Mouse (Mus musculus) embryonic facial prominence, embryonic 12.5 days (tissue): Measurements from ENCODE around the gene Lrrc23. TPM values are rescaled to one million over a fixed set of nuclear protein-coding genes. Genes with fewer than 3 reads are reported as not detected.

Experiments
- ATAC-seq: fragments of 200-750 bp; cut with Nextera tagmentation; 2 replicates; pipeline ENCODE4 v1.8.0; 2017; ENCODE audit not compliant: insufficient number of reproducible peaks, insufficient read depth, low FRiP score, low TSS enrichment
- H3K27ac ChIP-seq: fragments of 300-500 bp; sonication (generic); 2 replicates; pipeline ENCODE4 v1.5.1; 2016; ENCODE audit warnings: mild to moderate bottlenecking
- H3K27me3 ChIP-seq: fragments of 300-500 bp; sonication (generic); 2 replicates; pipeline ENCODE4 v1.6.1; 2016; ENCODE audit warnings: mild to moderate bottlenecking, moderate library complexity
- H3K36me3 ChIP-seq: fragments of 300-500 bp; sonication (generic); 2 replicates; pipeline ENCODE4 v1.6.1; 2016; ENCODE audit warnings: mild to moderate bottlenecking
- H3K4me1 ChIP-seq: fragments of 300-500 bp; sonication (generic); 2 replicates; pipeline ENCODE4 v1.6.1; 2016
- H3K4me2 ChIP-seq: fragments of 300-500 bp; sonication (generic); replicated peaks from 2 replicates; pipeline ENCODE4 v1.6.1; 2016; ENCODE audit warnings: mild to moderate bottlenecking, moderate library complexity
- H3K4me3 ChIP-seq: fragments of 300-500 bp; sonication (generic); 2 replicates; pipeline ENCODE4 v1.5.1; 2016; ENCODE audit warnings: mild to moderate bottlenecking
- H3K9ac ChIP-seq: fragments of 300-500 bp; sonication (generic); 2 replicates; pipeline ENCODE4 v1.6.1; 2016; ENCODE audit warnings: mild to moderate bottlenecking, moderate library complexity
- H3K9me3 ChIP-seq: fragments of 300-500 bp; sonication (generic); 2 replicates; pipeline ENCODE4 v1.6.1; 2016; ENCODE audit warnings: mild to moderate bottlenecking, moderate library complexity
- WGBS: fragments of 180-500 bp; shearing (Covaris S2); methylation state at CpG from one replicate; pipeline ENCODE4 v1.1.7; 2016; 5-methylcytosine and 5-hydroxymethylcytosine counted together
- polyA plus RNA-seq: library from polyadenylated mRNA; unstranded; fragments of >200 nt; fragmentation: Nextera tagmentation; extraction: Ambion mirVana; gene quantifications from 2 replicates; pipeline ENCODE4 v1.2.1, GENCODE M21; 2016

Gene Lrrc23
- polyA plus RNA-seq, 1 experiment from 2014 or later: 0.59 TPM

GRCm38 (mm10) chr6:124720904-124721303 is 58.6 kb downstream of the Lrrc23 start:
- Histone ChIP-seq H3K36me3 (peaks cover 15% of the 10 kb centered on the region), H3K9me3 (no peaks in the 10 kb centered on the region), H3K27me3 (no peaks in the 10 kb centered on the region), H3K4me1 (no peaks in the 10 kb centered on the region), H3K4me3 (no peak overlapping the region), H3K4me2 (no peak overlapping the region), H3K27ac (no peak overlapping the region), H3K9ac (no peak overlapping the region)
- ATAC-seq: no peak
- 69% methylated on average over 11 of the region's 11 CpGs for WGBS

Other genes with a start within 250 kb of the Lrrc23 start
- gene C1s1, start 237.4 kb downstream of the Lrrc23 start, polyA plus RNA-seq: 1.1 and 1.4 TPM in 2 replicates
- not detected in 2 replicates for gene C1rb, start 209.4 kb downstream of the Lrrc23 start, polyA plus RNA-seq
- gene C1s2, start 143.6 kb downstream of the Lrrc23 start, polyA plus RNA-seq: not detected in 2 replicates
- gene Lpcat3, start 116.7 kb downstream of the Lrrc23 start, polyA plus RNA-seq: 46.0 and 49.1 TPM in 2 replicates
- gene Emg1, start 67.5 kb downstream of the Lrrc23 start, polyA plus RNA-seq: 192 and 199 TPM in 2 replicates
- 359 and 370 TPM in 2 replicates for gene Phb2, start 67.4 kb downstream of the Lrrc23 start, polyA plus RNA-seq
- 6.7 TPM in 2 replicates for gene Ptpn6, start 41.0 kb downstream of the Lrrc23 start, polyA plus RNA-seq
- gene Grcc10, start 38.4 kb downstream of the Lrrc23 start, polyA plus RNA-seq: 498 and 530 TPM in 2 replicates
- not detected in 2 replicates for gene Gm45234, start 23.7 kb downstream of the Lrrc23 start, polyA plus RNA-seq
- gene Atn1, start 23.2 kb downstream of the Lrrc23 start, polyA plus RNA-seq: 20.1 and 20.5 TPM in 2 replicates
- gene Eno2, start 10.1 kb downstream of the Lrrc23 start, polyA plus RNA-seq: 9.7 and 10.2 TPM in 2 replicates
- 7.8 and 10.5 TPM in 2 replicates for gene Spsb2, start 28.9 kb upstream of the Lrrc23 start, polyA plus RNA-seq
- 615 and 621 TPM in 2 replicates for gene Tpi1, start 34.6 kb upstream of the Lrrc23 start, polyA plus RNA-seq
- gene Usp5, start 49.8 kb upstream of the Lrrc23 start, polyA plus RNA-seq: 191 and 197 TPM in 2 replicates
- 157 and 166 TPM in 2 replicates for gene Cdca3, start 49.8 kb upstream of the Lrrc23 start, polyA plus RNA-seq
- gene Gnb3, start 60.5 kb upstream of the Lrrc23 start, polyA plus RNA-seq: 0.58 and 1.0 TPM in 2 replicates
- gene P3h3, start 78.0 kb upstream of the Lrrc23 start, polyA plus RNA-seq: 61.7 and 68.9 TPM in 2 replicates
- 3.4 and 3.6 TPM in 2 replicates for gene Gpr162, start 84.3 kb upstream of the Lrrc23 start, polyA plus RNA-seq
- 0.09 and 0.39 TPM in 2 replicates for gene Cd4, start 108.5 kb upstream of the Lrrc23 start, polyA plus RNA-seq
- gene Lag3, start 132.0 kb upstream of the Lrrc23 start, polyA plus RNA-seq: 3.1 and 4.1 TPM in 2 replicates
- gene Ptms, start 140.4 kb upstream of the Lrrc23 start, polyA plus RNA-seq: 390 and 395 TPM in 2 replicates
- gene Mlf2, start 151.7 kb upstream of the Lrrc23 start, polyA plus RNA-seq: 419 and 427 TPM in 2 replicates
- gene Cops7a, start 185.8 kb upstream of the Lrrc23 start, polyA plus RNA-seq: 119 and 121 TPM in 2 replicates
- 5.5 and 6.2 TPM in 2 replicates for gene Pianp, start 217.0 kb upstream of the Lrrc23 start, polyA plus RNA-seq
- gene Zfp384, start 229.4 kb upstream of the Lrrc23 start, polyA plus RNA-seq: 22.3 and 24.4 TPM in 2 replicates